Comparison of ENCODE assay signal across 19 mouse cellular contexts in the genomic region with DNA sequence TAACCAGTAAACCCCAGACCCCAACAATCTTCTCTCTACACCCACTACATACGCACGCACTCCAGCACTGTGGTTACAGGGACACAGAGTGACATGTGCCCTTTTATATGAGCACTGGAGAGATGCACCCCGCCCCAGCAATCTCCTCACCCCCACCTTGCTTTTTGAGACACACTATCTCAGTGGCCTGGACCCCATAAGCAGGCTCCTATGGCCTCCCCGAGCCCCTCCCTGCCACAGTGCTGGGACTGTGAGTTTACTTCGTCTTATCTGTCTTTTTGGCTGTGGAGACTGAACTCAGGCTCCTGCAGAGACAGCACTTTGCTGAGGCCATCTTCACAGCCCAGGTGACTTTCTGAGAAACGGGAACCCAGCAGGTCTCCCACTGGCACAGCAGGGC. TPM values are rescaled to one million over a fixed set of nuclear protein-coding genes. Genes with fewer than 3 reads are reported as not detected.
DNase-seq lines count a peak whose midpoint lies in the region; ATAC-seq and TF ChIP-seq lines count a peak whose summit lies in the region.
"Had no signal": no experiment of that assay in that cellular context is flagged by ENCODE, and none has a peak within 500 bp of the region (broad histone marks: within the 10 kb centered on the region; RNA-seq: fewer than 3 reads in every experiment).

No protein-coding gene starts in this region.

- H3K36me3 ChIP-seq in heart, embryonic 10.5 days, result peaks cover 48% of the 10 kb centered on the region
- H3K36me3 ChIP-seq in heart, embryonic 12.5 days, result peaks cover 57% of the 10 kb centered on the region
- no peaks in the 10 kb centered on the region for H3K36me3 ChIP-seq in liver, embryonic 11.5 days (ENCODE audit: control insufficient read depth, insufficient read depth, low read length)
- no peaks in the 10 kb centered on the region for H3K36me3 ChIP-seq in liver, embryonic 14.5 days (replicated peaks; ENCODE audit: control insufficient read depth, insufficient read depth, low read depth)

- TF ChIP-seq CTCF in liver, embryonic 14.5 days (IDR thresholded peaks at IDR 0.05; ENCODE audit: low read depth), result no peak

- intact Hi-C loops in left cerebral cortex, postnatal 25 days (cut with DNase I), result loop anchor here (10.0 kb wide), 1 partner anchor 909 kb away; no protein-coding TSS in a partner anchor

- no peaks in the 10 kb centered on the region for H3K9me3 ChIP-seq in heart, embryonic 10.5 days
- H3K9me3 ChIP-seq in heart, embryonic 12.5 days (replicated peaks), result no peaks in the 10 kb centered on the region
- H3K9me3 ChIP-seq in liver, embryonic 11.5 days (ENCODE audit: control insufficient read depth, low read length), result no peaks in the 10 kb centered on the region
- H3K9me3 ChIP-seq in liver, embryonic 14.5 days (ENCODE audit: control insufficient read depth, low read length), result no peaks in the 10 kb centered on the region
- H3K9me3 ChIP-seq: embryonic facial prominence, embryonic 10.5 days; forebrain, embryonic 13.5 days; hindbrain, embryonic 13.5 days had no signal

- no peaks in the 10 kb centered on the region for H3K27me3 ChIP-seq in heart, embryonic 10.5 days (ENCODE audit: insufficient read depth, poor library complexity, severe bottlenecking)
- no peaks in the 10 kb centered on the region for H3K27me3 ChIP-seq in heart, embryonic 12.5 days (replicated peaks)
- no peaks in the 10 kb centered on the region for H3K27me3 ChIP-seq in liver, embryonic 11.5 days (replicated peaks; ENCODE audit: control insufficient read depth, insufficient read depth, low read length)
- H3K27me3 ChIP-seq in liver, embryonic 14.5 days (ENCODE audit: control insufficient read depth, insufficient read depth, low read length), result no peaks in the 10 kb centered on the region
- H3K27me3 ChIP-seq: hindbrain, embryonic 13.5 days had no signal

- H3K4me3 ChIP-seq in heart, embryonic 10.5 days, result no peak overlapping the region
- no peak overlapping the region for H3K4me3 ChIP-seq in heart, embryonic 12.5 days
- H3K4me3 ChIP-seq in liver, embryonic 11.5 days (ENCODE audit: low read depth, low read length), result no peak overlapping the region
- H3K4me3 ChIP-seq in liver, embryonic 14.5 days (ENCODE audit: insufficient read depth in 1 of 2, low read depth in 2 of 2, low read length in 2 of 2), result no peak overlapping the region
- H3K4me3 ChIP-seq: embryonic facial prominence, embryonic 10.5 days; forebrain, embryonic 13.5 days; gastrocnemius, adult 2 months; hindbrain, embryonic 13.5 days had no signal

- TF ChIP-seq EP300 in liver, embryonic 14.5 days (IDR thresholded peaks at IDR 0.05; ENCODE audit: low read depth), result peak; percentile 34; the same call in 1 of the 2 replicates

- H3K4me1 ChIP-seq in heart, embryonic 10.5 days, result peaks cover 43% of the 10 kb centered on the region
- peaks cover 30% of the 10 kb centered on the region for H3K4me1 ChIP-seq in heart, embryonic 12.5 days (replicated peaks)
- H3K4me1 ChIP-seq in liver, embryonic 11.5 days (replicated peaks; ENCODE audit: control insufficient read depth, insufficient read depth, low read length), result peaks cover 5% of the 10 kb centered on the region; the same call in 1 of the 2 replicates
- H3K4me1 ChIP-seq in liver, embryonic 14.5 days (replicated peaks; ENCODE audit: control insufficient read depth in 2 of 2, insufficient read depth in 2 of 2, low read length in 1 of 2), result peaks cover 0 to 7% of the 10 kb centered on the region in 2 experiments; a peak in 1 of 4 replicates

- no peak overlapping the region for H3K9ac ChIP-seq in heart, embryonic 12.5 days
- H3K9ac ChIP-seq in liver, embryonic 11.5 days (ENCODE audit: low read depth, low read length), result no peak overlapping the region
- H3K9ac ChIP-seq in liver, embryonic 14.5 days (replicated peaks), result no peak overlapping the region
- H3K9ac ChIP-seq: forebrain, embryonic 13.5 days; forebrain, postnatal 0 days had no signal

- WGBS in heart, embryonic 10.5 days, result 73% methylated on average over 6 of the region's 6 CpGs
- 72% methylated on average over 6 of the region's 6 CpGs for WGBS in heart, embryonic 12.5 days
- 51% methylated on average over 6 of the region's 6 CpGs for WGBS in liver, embryonic 11.5 days
- 31% methylated on average over 6 of the region's 6 CpGs for WGBS in liver, embryonic 14.5 days (ENCODE audit: insufficient replicate concordance)

- DNase-seq in heart, embryonic 10.5 days (ENCODE audit: low spot score), result no peak
- DNase-seq in liver, embryonic 11.5 days (ENCODE audit: low spot score), result no peak
- no peak for DNase-seq in liver, embryonic 14.5 days (ENCODE audit: low read depth in 3 of 3, low spot score in 3 of 3)
- DNase-seq in retina, embryonic 14.5 days (ENCODE audit: low spot score), result no peak
- no peak for DNase-seq in left cerebral cortex, adult 18-20 months (ENCODE audit: low spot score in 2 of 2)
- no peak for DNase-seq in left cerebral cortex, postnatal 25 days (ENCODE audit: low spot score in 2 of 2)
- DNase-seq: adrenal gland, adult 2 months; adrenal gland, postnatal 36 days; cerebellum, adult 11 months; forebrain, postnatal 0 days; gastrocnemius, adult 2 months; gastrocnemius, postnatal 25 days; heart, postnatal 10 days; heart, postnatal 4 days had no signal

- no peak for ATAC-seq in heart, embryonic 12.5 days (ENCODE audit: insufficient number of reproducible peaks, low FRiP score)
- ATAC-seq in liver, embryonic 11.5 days (replicated peaks; ENCODE audit: low FRiP score), result peak; percentile 84
- peak; percentile 75 for ATAC-seq in liver, embryonic 14.5 days (ENCODE audit: insufficient read depth)
- ATAC-seq in megakaryocyte progenitor cell, adult 5-6 weeks (replicated peaks; ENCODE audit: poor library complexity), result peak; percentile 26
- ATAC-seq: forebrain, embryonic 13.5 days; forebrain, postnatal 0 days had no signal

- no peak overlapping the region for H3K4me2 ChIP-seq in heart, embryonic 12.5 days
- H3K4me2 ChIP-seq in liver, embryonic 11.5 days, result no peak overlapping the region
- H3K4me2 ChIP-seq in liver, embryonic 14.5 days (ENCODE audit: low read depth), result no peak overlapping the region
- H3K4me2 ChIP-seq: forebrain, embryonic 13.5 days; hindbrain, embryonic 13.5 days had no signal

- 0 out of 2 replicates have a peak overlapping the region, but pooled peaks have one; percentile 2 for H3K27ac ChIP-seq in heart, embryonic 10.5 days
- H3K27ac ChIP-seq in heart, embryonic 12.5 days (ENCODE audit: poor library complexity, severe bottlenecking), result no peak overlapping the region
- H3K27ac ChIP-seq in liver, embryonic 11.5 days (ENCODE audit: low read depth, low read length), result 0 out of 2 replicates have a peak overlapping the region, but pooled peaks have one; percentile 16
- H3K27ac ChIP-seq in liver, embryonic 14.5 days, result no peak overlapping the region
- H3K27ac ChIP-seq: forebrain, embryonic 13.5 days; gastrocnemius, adult 2 months; hindbrain, embryonic 13.5 days had no signal

RNA-seq across cellular contexts. Expression of a gene that starts 36.2 kb away (rescaled TPM):
- 129 and 183 TPM in 2 replicates for polyA plus RNA-seq in heart, embryonic 10.5 days (2016; fragmentation: Nextera tagmentation; extraction: Ambion mirVana)
- 172 and 177 TPM in 2 replicates for polyA plus RNA-seq in heart, embryonic 12.5 days (2016; fragmentation: Nextera tagmentation; extraction: Ambion mirVana)
- polyA plus RNA-seq in liver, embryonic 11.5 days (2014; fragmentation: Nextera tagmentation; extraction: Ambion mirVana), result 75.7 and 77.8 TPM in 2 replicates
- polyA plus RNA-seq in liver, embryonic 14.5 days (2012; rRNA removed), result 20.5 and 24.8 TPM in 2 replicates
- polyA plus RNA-seq in liver, embryonic 14.5 days (2014; fragmentation: Nextera tagmentation; extraction: Ambion mirVana), result 27.7 and 32.2 TPM in 2 replicates
- 88.9 and 94.8 TPM in 2 replicates for total RNA-seq in megakaryocyte progenitor cell, adult 5-6 weeks (2015)
- 99.6 and 139 TPM in 2 replicates for total RNA-seq in megakaryocyte progenitor cell, adult 5-6 weeks (2017)
- 100 to 1,000 TPM in 1 of 2 experiments, 10 to 100 TPM in 1; 88.4 to 113 TPM for total RNA-seq in left cerebral cortex, adult 18-20 months (2021)
- total RNA-seq in left cerebral cortex, postnatal 25 days (2021), result 100 to 1,000 TPM in 1 of 2 experiments, 10 to 100 TPM in 1; 96.3 to 104 TPM

Comparison
In these comparisons a context has a peak if more than half of its experiments do, and no peak if none do; other contexts are left out.
1. H3K27ac ChIP-seq: peak in heart, embryonic 10.5 days (single experiment) and liver, embryonic 11.5 days (single experiment); none in heart, embryonic 12.5 days (single experiment) and liver, embryonic 14.5 days (single experiment).